Mouse (Mus musculus) liver, postnatal 0 days (tissue): ENCODE results near the gene Npl.

Experiments used
- CTCF ChIP-seq: sonication (generic); IDR thresholded peaks from 2 replicates; pipeline ENCODE4 v1.5.1; 2016; ENCODE audit warnings: antibody characterized with exemption, low read depth
- EP300 ChIP-seq: IDR thresholded peaks from 2 replicates; pipeline ENCODE4 v1.6.1; 2016; ENCODE audit warnings: antibody characterized with exemption, low read depth, mild to moderate bottlenecking

- TF ChIP-seq CTCF (no peak), EP300 (no peak)
Measured at GRCm38 (mm10) chr1:153590176-153590734, 40.4 kb upstream of the Npl start.
